Comparison of ENCODE assay signal across 8 mouse cellular contexts in the genomic region with DNA sequence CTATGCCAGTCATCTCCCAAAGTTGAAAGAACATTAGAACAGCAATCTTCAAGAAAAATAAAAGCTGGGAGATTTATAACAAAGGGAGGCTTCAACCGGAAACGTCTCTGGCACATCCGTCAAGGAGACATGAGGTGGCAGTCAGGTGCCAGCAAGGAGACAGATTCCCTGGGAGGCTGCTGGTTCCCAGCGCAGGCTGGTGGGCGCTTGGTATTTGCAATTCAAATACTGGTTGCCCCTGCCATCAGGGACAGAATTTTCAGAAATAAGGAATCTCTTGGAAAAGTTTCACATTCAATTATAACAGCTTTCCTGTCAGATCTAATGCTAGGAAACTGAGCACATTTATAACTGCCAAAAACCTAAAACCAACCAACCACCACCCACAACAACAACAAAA.
"Had no signal": no experiment of that assay in that cellular context is flagged by ENCODE, and none has a peak within 500 bp of the region (broad histone marks: within the 10 kb centered on the region; RNA-seq: fewer than 3 reads in every experiment).

No protein-coding gene starts in this region.

- ATAC-seq: inflammation-experienced regulatory T-cells, adult 6 months; intestine, postnatal 0 days; midbrain, embryonic 15.5 days had no signal

- H3K27ac ChIP-seq: limb, embryonic 10.5 days; liver, embryonic 15.5 days; midbrain, embryonic 10.5 days; midbrain, embryonic 15.5 days; neural tube, embryonic 13.5 days had no signal

- H3K9ac ChIP-seq: liver, embryonic 15.5 days; midbrain, embryonic 15.5 days; neural tube, embryonic 13.5 days had no signal

- H3K27me3 ChIP-seq: liver, embryonic 15.5 days; midbrain, embryonic 15.5 days; neural tube, embryonic 13.5 days had no signal

- H3K9me3 ChIP-seq: limb, embryonic 10.5 days; liver, embryonic 15.5 days; midbrain, embryonic 10.5 days; midbrain, embryonic 15.5 days; neural tube, embryonic 13.5 days had no signal

- H3K36me3 ChIP-seq: liver, embryonic 15.5 days; midbrain, embryonic 15.5 days; neural tube, embryonic 13.5 days had no signal

- H3K4me3 ChIP-seq: limb, embryonic 10.5 days; liver, embryonic 15.5 days; midbrain, embryonic 10.5 days; midbrain, embryonic 15.5 days; neural tube, embryonic 13.5 days had no signal

- H3K4me2 ChIP-seq: liver, embryonic 11.5 days; liver, embryonic 15.5 days; midbrain, embryonic 15.5 days; neural tube, embryonic 13.5 days had no signal

- H3K4me1 ChIP-seq: liver, embryonic 15.5 days had no signal
